Mouse (Mus musculus) embryonic facial prominence, embryonic 14.5 days (tissue): ENCODE measurements around the gene Atg4a. TPM values are rescaled to one million over a fixed set of nuclear protein-coding genes. Genes with fewer than 3 reads are reported as not detected.
A peak's percentile ranks its signal among the peaks of the same experiment; 100 is the strongest.

Experiments used
- ATAC-seq: fragments of 200-750 bp; cut with Nextera tagmentation; 2 replicates; pipeline ENCODE4 v1.8.0; 2017; ENCODE audit warnings: low read depth, moderate number of reproducible peaks, moderate TSS enrichment
- DNase-seq: peaks from one replicate; pipeline ENCODE4 v3.0.0-alpha.2; 2015; ENCODE audit warnings: low spot score
- H3K27ac ChIP-seq: fragments of 300-500 bp; sonication (generic); replicated peaks from 2 replicates; pipeline ENCODE4 v1.5.1; 2014; ENCODE audit warnings: low read depth, mild to moderate bottlenecking, low read length, moderate library complexity
- H3K27me3 ChIP-seq: fragments of 300-500 bp; sonication (generic); replicated peaks from 2 replicates; pipeline ENCODE4 v1.6.1; 2014; ENCODE audit warnings: low read length; ENCODE audit not compliant: control insufficient read depth, insufficient read depth
- H3K36me3 ChIP-seq: fragments of 300-500 bp; sonication (generic); 2 replicates; pipeline ENCODE4 v1.6.1; 2014; ENCODE audit warnings: low read length, mixed read lengths; ENCODE audit not compliant: control insufficient read depth, insufficient read depth
- H3K4me1 ChIP-seq: fragments of 300-500 bp; sonication (generic); 2 replicates; pipeline ENCODE4 v1.6.1; 2014; ENCODE audit warnings: antibody characterized with exemption, low read length; ENCODE audit not compliant: control insufficient read depth, insufficient read depth
- H3K4me2 ChIP-seq: fragments of 300-500 bp; sonication (generic); 2 replicates; pipeline ENCODE4 v1.6.1; 2014; ENCODE audit warnings: low read depth, mild to moderate bottlenecking, low read length, moderate library complexity, mixed read lengths
- H3K4me3 ChIP-seq: fragments of 300-500 bp; sonication (generic); 2 replicates; pipeline ENCODE4 v1.5.1; 2014; ENCODE audit warnings: low read depth, mild to moderate bottlenecking, low read length
- H3K9ac ChIP-seq: fragments of 300-500 bp; sonication (generic); 2 replicates; pipeline ENCODE4 v1.6.1; 2014; ENCODE audit warnings: low read depth, mild to moderate bottlenecking, low read length, moderate library complexity, mixed read lengths
- H3K9me3 ChIP-seq: fragments of 300-500 bp; sonication (generic); 2 replicates; pipeline ENCODE4 v1.6.1; 2016; ENCODE audit warnings: low read length; ENCODE audit not compliant: control insufficient read depth
- WGBS: fragments of 180-500 bp; shearing (Covaris S2); extraction: QIAGEN DNeasy Blood & Tissue Kit; methylation state at CpG from one replicate; pipeline ENCODE4 v1.1.7; 2014; 5-methylcytosine and 5-hydroxymethylcytosine counted together
- polyA plus RNA-seq: library from polyadenylated mRNA; unstranded; fragments of >200 nt; fragmentation: Nextera tagmentation; extraction: Ambion mirVana; gene quantifications from 2 replicates; pipeline ENCODE4 v1.2.1, GENCODE M21; 2014

The Atg4a gene
- polyA plus RNA-seq, 1 experiment from 2014 or later, result 30.3 TPM

DNA sequence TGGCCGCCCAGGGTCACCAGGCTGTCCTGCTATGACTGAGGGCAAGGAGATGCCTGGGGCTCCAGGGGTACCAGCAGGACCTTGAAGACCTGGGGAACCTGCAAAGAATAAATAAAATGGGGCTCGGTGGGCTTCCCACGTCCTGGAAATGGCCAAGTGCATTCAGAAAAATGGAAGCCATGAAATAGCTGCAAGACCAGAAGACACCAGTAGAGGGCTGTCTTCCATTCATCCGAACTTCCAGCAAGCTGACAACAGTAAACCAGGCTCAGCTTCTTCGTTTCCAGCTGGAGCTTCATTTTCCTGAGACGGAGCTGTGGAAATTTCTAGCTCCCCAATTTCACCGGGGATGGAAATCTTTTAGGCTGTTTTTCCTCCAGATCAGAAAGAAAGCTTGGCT lies 218.6 kb downstream of the Atg4a start:
- peak overlapping the region; percentile 35; the same call in 1 of the 2 replicates for H3K9ac ChIP-seq
- peaks cover 19% of the 10 kb centered on the region for H3K27me3 ChIP-seq
- H3K4me3 ChIP-seq, result no peak overlapping the region
- DNase-seq (peak; percentile 32), ATAC-seq (no peak)
- H3K27ac ChIP-seq, result no peak overlapping the region
- H3K36me3 ChIP-seq, result no peaks in the 10 kb centered on the region
- H3K9me3 ChIP-seq, result no peaks in the 10 kb centered on the region
- H3K4me1 ChIP-seq, result no peaks in the 10 kb centered on the region
- 39% methylated on average over 7 of the region's 7 CpGs for WGBS
- peak overlapping the region; percentile 20; the same call in 1 of the 2 replicates for H3K4me2 ChIP-seq

DNA sequence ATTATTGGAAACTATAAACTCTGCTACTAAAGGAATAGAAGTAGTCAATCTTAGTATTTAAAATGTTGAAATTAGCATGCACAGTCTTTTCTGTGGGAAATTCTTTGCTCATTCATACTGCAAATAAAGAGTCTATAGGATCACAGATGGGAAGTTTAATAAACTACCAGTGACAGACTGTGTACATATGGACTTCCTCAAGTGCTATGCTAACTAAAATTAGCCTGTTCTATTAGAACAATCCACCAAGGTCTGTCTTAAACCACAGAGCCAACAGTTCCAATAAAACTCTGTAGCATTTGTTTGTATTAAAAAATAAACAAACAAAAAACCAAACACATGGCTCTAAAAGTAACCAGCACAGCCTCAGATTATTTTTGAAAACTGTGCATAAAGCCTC lies 238.3 kb downstream of the Atg4a start:
- Histone ChIP-seq H3K36me3 (no peaks in the 10 kb centered on the region), H3K9ac (no peak overlapping the region), H3K4me2 (no peak overlapping the region), H3K27me3 (peaks cover 33% of the 10 kb centered on the region), H3K4me1 (no peaks in the 10 kb centered on the region), H3K27ac (no peak overlapping the region), H3K9me3 (no peaks in the 10 kb centered on the region), H3K4me3 (no peak overlapping the region)
- DNase-seq (no peak), ATAC-seq (no peak)

DNA sequence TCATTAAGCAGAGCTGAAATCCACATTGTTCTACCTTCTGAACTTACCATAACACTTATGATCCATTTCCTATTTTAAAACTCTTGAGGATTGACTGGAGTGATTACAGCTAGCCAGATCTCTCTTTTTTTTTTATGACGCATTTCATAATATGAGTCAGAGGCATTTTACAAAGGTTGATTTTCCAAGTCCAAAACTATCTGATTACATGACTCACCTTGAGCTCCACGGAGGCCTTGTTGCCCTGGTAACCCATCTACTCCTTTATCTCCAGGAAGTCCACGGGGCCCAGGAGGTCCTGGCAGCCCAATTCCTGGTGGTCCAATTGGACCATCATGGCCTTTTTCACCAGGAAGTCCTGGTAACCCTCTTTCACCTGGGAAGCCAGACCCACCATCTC lies 242.3 kb downstream of the Atg4a start:
- no peak overlapping the region for H3K4me3 ChIP-seq
- WGBS, result 74% methylated on average over 3 of the region's 3 CpGs

DNA sequence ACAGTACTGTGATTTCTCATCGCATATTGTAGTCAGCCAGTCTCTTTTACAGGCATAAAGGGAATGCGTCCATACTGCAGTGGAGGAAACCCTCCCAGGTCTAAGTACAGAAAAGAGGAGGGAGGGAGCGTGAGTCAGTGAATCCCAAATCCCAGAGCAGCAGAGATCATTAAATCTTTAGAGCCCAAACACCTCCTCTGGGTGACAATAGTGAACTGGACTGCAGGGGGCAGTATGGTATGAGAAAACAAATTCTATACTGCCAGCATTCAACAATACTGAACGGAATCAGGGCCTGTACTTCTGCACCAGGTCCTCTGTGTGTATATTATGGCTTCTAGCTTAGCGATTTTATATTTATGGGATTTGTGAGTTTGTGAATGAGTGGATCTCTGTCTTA lies 256.1 kb downstream of the Atg4a start:
- no peak overlapping the region for H3K4me3 ChIP-seq
- H3K4me1 ChIP-seq, result no peaks in the 10 kb centered on the region
- DNase-seq, result peak; percentile 28
- 36% methylated on average over 5 of the region's 5 CpGs for WGBS
- H3K4me2 ChIP-seq, result no peak overlapping the region
- H3K27ac ChIP-seq, result no peak overlapping the region
- H3K9me3 ChIP-seq, result no peaks in the 10 kb centered on the region
- no peak overlapping the region for H3K9ac ChIP-seq
- no peaks in the 10 kb centered on the region for H3K36me3 ChIP-seq
- H3K27me3 ChIP-seq, result peaks cover 30% of the 10 kb centered on the region
- peak; percentile 53; the same call in 1 of the 2 replicates for ATAC-seq

More for the DNA sequence above, 242.3 kb downstream of the Atg4a start:
- Histone ChIP-seq H3K9ac (no peak overlapping the region), H3K4me2 (no peak overlapping the region), H3K9me3 (no peaks in the 10 kb centered on the region), H3K36me3 (no peaks in the 10 kb centered on the region), H3K4me1 (no peaks in the 10 kb centered on the region), H3K27ac (no peak overlapping the region), H3K27me3 (peaks cover 21% of the 10 kb centered on the region; the same call in 1 of the 2 replicates)
- ATAC-seq (no peak), DNase-seq (no peak)

Other genes with a start within 250 kb of the Atg4a start
- gene Tex13b, start 143.5 kb upstream of the Atg4a start, polyA plus RNA-seq, result not detected in 2 replicates
- gene Vsig1, start 49.3 kb upstream of the Atg4a start, polyA plus RNA-seq, result 0.32 and 0.48 TPM in 2 replicates
- gene Psmd10, start 179 bp upstream of the Atg4a start, polyA plus RNA-seq, result 39.2 and 42.2 TPM in 2 replicates